ENCODE assay signal across 27 mouse cellular contexts in the genomic region with DNA sequence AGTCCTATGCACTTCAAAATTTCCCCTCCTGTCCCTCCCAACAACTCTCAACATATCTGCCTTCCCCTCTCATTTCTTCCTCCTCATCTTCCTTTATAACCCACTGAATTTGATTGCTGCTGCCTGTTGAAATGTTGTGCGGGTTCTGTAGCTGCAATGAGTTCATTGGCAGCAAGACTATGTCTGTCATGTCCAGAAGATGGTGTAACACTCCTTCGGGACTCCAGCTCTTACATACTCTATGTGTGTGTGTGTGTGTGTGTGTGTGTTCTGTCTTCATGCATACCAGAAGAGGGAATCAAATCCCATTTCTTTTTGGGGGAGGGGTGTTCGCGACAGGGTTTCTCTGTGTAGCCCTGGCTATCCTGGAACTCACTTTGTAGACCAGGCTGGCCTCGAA. TPM values are rescaled to one million over a fixed set of nuclear protein-coding genes. Genes with fewer than 3 reads are reported as not detected.
"Had no signal": no experiment of that assay in that cellular context is flagged by ENCODE, and none has a peak within 500 bp of the region (broad histone marks: within the 10 kb centered on the region; RNA-seq: fewer than 3 reads in every experiment).

No protein-coding gene starts in this region.

- H3K4me2 ChIP-seq: limb, embryonic 12.5 days; limb, embryonic 15.5 days; liver, embryonic 12.5 days; liver, embryonic 15.5 days; midbrain, embryonic 13.5 days had no signal

- H3K9me3 ChIP-seq: limb, embryonic 12.5 days; limb, embryonic 15.5 days; liver, embryonic 12.5 days; liver, embryonic 15.5 days; megakaryocyte, embryonic 14.5 days; midbrain, embryonic 10.5 days; midbrain, embryonic 13.5 days had no signal

- H3K9ac ChIP-seq: limb, embryonic 12.5 days; limb, embryonic 15.5 days; liver, embryonic 12.5 days; liver, embryonic 15.5 days; midbrain, embryonic 13.5 days had no signal

- H3K36me3 ChIP-seq: limb, embryonic 12.5 days; limb, embryonic 15.5 days; midbrain, embryonic 13.5 days had no signal

- ATAC-seq: liver, embryonic 12.5 days; midbrain, embryonic 13.5 days; midbrain, embryonic 16.5 days had no signal

- H3K27ac ChIP-seq: limb, embryonic 12.5 days; limb, embryonic 15.5 days; liver, embryonic 12.5 days; liver, embryonic 15.5 days; midbrain, embryonic 10.5 days; midbrain, embryonic 13.5 days had no signal

- H3K4me3 ChIP-seq: limb, embryonic 12.5 days; limb, embryonic 15.5 days; liver, embryonic 12.5 days; liver, embryonic 15.5 days; megakaryocyte, embryonic 14.5 days; midbrain, embryonic 10.5 days; midbrain, embryonic 13.5 days had no signal

- DNase-seq: kidney, adult 18-20 months; kidney, adult 9 months; kidney, postnatal 36 days; left cerebral cortex, postnatal 4 days; lung, adult 2 months; thymus, postnatal 25 days had no signal

- H3K27me3 ChIP-seq: limb, embryonic 15.5 days had no signal

RNA-seq across cellular contexts. Expression of gene Mip, which starts 10.7 kb away (rescaled TPM):
- total RNA-seq: layer of hippocampus, adult 8-10 months; layer of hippocampus, postnatal 14 days; left cerebral cortex, adult 8-10 months; left cerebral cortex, postnatal 14 days; left cerebral cortex, postnatal 4 days had no signal
- polyA plus RNA-seq: intestine, embryonic 14.5 days; kidney, embryonic 16.5 days; liver, embryonic 12.5 days; liver, embryonic 15.5 days; lung, adult 2 months; lung, embryonic 16.5 days; neural tube, embryonic 11.5 days; neural tube, embryonic 14.5 days; small intestine, adult 2 months; spleen, adult 2 months; stomach, embryonic 16.5 days; thymus, postnatal 0 days had no signal
